Mouse (Mus musculus): ENCODE data around the gene Mrpl45.

GRCm38 (mm10) chr11:97330315-97330714 is 14.8 kb downstream of the Mrpl45 start:
- TF ChIP-seq CTCF (IDR thresholded peaks at IDR 0.05; ENCODE audit: low read depth, low read length) (no peak), POLR2A (IDR thresholded peaks at IDR 0.05; ENCODE audit: borderline replicate concordance, low read depth, low read length) (no peak)
